Mouse (Mus musculus) 3134 (cell line): ENCODE data around the gene Hist1h1a.
A peak's percentile ranks its signal among the peaks of the same experiment; 100 is the strongest.

ENCODE experiments used
- DNase-seq: peaks from one replicate; pipeline ENCODE4 v3.0.0-alpha.2; 2011; ENCODE audit warnings: low spot score; ENCODE audit not compliant: insufficient read length; ENCODE audit errors: extremely low read depth

The Hist1h1a gene

DNA sequence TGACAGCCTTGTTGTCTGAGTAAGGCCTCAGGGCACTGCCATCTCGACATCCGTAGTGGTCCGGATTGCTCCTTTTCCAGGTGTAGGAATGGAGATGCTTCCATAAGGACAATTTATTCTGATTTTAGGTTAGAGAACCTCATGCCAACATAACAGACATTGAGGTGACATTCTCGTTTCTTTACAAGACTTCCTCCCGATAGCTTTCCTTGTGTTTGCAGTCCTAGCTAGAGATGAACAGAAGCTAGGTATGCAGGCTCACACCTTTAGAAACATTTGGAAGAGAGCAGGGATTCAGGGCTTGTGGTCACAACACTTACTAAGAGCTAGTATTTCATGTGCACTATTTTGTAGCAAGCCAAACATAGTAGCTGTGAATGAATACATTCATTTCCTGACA is 20.3 kb upstream of the Hist1h1a start:
- peak; percentile 41 for DNase-seq

- DNase-seq: peak; percentile 41
Measured at GRCm38 (mm10) chr13:23743963-23744362, 19.5 kb upstream of the Hist1h1a start.

- peak; percentile 87 for DNase-seq
Measured at GRCm38 (mm10) chr13:23744421-23745380, 18.8 kb upstream of the Hist1h1a start.

DNA sequence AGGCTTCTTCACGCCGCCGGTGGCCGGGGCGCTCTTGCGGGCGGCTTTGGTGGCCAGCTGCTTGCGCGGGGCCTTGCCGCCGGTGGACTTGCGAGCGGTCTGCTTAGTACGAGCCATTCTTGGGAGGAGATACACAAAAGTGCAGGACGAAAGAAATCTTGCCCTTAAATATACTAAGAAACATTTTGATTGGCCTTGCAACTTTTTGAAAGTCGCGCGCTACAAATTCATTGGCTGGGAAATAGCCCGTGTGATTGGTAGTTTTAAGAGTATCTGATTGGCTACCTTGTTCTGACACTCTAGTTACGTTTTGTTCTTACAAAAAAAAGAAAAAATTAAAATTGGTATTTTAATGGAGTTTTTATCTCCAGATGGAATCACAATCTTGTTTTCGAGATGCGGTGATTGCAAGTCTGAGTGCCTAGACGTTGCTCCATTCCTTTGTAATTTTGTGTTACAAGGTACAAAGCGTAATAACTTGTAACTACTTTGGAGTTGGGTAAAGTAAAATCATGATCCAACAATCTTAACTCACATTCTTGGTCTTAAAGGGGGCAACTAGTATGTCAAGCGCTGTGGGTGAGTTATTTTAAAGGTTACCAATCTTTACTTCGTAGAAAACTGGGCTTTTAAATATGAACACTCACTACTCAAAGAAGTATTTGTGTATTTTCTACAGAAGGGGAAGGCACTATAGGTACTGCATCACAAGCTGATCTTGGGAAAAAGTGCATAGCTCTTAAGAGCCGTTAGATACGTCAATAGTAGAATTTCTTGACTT is 17.9 kb upstream of the Hist1h1a start, which contains the start of gene Hist1h3c:
Gene Hist1h3c, minus strand, starts transcription at position 222 of the 781 bp plus-strand sequence.
- peak; percentile 91 for DNase-seq

GRCm38 (mm10) chr13:23746201-23747080 is 17.0 kb upstream of the Hist1h1a start, which contains the start of gene Hist1h2bb:
Hist1h2bb (plus strand) TSS chr13:23746734.
- peak; percentile 92 for DNase-seq

- peak; percentile 86 for DNase-seq
Measured at GRCm38 (mm10) chr13:23747081-23747891, 16.2 kb upstream of the Hist1h1a start.

DNA sequence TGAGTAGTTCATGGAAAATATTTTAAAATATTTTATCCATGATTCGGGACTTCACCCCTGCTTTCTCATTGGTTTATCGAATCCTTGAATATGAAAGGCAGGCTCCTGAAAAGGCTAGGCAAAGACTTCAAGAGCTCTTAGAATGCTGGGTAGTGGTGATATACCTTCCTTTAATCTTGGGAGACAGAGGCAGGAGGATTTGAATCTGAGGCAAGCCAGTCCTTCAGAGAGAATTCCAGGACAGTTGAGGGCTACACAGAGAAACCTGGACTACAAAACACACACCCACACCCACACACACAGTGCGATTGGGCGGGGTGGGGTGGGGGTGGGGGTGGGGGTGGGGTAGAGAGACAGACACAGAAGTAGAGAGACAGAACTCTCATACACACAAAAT is 15.6 kb upstream of the Hist1h1a start:
- peak; percentile 50 for DNase-seq

DNA sequence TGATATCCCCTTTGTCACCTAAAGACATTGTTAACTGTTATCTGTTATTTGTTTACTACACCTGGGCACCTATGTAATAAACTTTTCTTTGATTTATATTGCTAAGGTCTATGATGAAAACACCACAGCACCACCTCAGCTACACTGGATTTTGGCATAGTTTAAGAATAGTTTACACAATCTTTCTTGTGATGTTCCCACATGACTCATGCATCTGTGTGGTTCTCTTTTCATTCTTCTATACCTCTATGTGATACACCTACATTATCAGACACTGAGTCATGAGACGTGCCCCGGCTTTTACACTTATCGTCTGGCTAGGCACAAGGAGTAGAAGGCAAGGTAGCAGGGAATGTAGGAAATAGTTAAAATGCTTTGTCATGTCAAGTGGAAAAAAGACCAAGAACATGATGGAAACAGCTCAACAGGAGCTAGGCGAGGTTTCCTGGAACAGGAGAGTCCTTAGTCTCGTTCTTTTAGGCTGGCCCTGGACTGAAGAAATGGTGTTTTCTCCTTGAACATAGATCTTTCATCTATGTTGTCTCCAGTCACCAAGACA is 13.8 kb upstream of the Hist1h1a start:
- no peak for DNase-seq

DNA sequence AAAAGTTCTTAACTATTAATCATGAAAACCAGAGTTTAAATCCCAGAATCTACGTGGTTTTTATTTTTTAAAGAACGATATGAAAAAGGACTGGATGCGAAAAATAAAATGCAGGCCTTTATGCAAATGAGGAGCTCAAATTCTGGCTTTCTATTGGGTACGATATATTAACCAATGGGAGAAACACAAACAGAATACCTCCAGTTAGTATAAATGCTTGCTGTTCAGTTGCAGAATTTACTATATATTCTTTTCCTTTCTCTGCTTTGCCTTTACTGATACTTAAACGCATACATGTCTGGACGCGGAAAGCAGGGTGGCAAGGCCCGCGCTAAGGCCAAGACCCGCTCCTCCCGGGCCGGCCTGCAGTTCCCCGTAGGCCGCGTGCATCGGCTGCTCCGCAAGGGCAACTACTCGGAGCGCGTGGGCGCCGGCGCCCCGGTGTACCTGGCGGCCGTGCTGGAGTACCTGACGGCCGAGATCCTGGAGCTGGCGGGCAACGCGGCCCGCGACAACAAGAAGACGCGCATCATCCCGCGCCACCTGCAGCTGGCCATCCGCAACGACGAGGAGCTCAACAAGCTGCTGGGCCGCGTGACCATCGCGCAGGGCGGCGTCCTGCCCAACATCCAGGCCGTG is 12.5 kb upstream of the Hist1h1a start, which contains the start of gene Hist1h2ab:
Gene Hist1h2ab, plus strand, starts transcription at position 288 of the 639 bp plus-strand sequence.
- peak; percentile 92 for DNase-seq

DNA sequence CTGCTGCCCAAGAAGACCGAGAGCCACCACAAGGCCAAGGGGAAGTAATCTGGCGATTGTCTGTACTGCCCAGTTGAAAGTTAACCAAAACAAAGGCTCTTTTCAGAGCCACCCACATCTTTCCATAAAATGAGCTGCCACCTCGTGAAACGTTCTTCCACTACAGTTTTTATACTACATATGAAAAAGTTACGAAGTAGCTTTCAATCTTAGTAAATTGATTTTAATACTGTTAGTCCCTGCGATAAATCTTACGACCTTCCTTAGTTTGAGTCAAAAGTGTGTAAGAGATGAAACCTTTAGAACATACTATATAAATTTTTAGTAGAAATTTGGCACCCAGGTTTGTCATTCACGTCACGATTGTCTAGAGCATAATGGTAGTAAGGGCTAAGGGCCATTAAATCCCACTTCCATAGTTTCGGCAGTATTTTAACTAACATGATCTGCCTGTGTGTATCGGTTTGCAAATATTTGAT is 11.9 kb upstream of the Hist1h1a start:
- DNase-seq: peak; percentile 73

DNA sequence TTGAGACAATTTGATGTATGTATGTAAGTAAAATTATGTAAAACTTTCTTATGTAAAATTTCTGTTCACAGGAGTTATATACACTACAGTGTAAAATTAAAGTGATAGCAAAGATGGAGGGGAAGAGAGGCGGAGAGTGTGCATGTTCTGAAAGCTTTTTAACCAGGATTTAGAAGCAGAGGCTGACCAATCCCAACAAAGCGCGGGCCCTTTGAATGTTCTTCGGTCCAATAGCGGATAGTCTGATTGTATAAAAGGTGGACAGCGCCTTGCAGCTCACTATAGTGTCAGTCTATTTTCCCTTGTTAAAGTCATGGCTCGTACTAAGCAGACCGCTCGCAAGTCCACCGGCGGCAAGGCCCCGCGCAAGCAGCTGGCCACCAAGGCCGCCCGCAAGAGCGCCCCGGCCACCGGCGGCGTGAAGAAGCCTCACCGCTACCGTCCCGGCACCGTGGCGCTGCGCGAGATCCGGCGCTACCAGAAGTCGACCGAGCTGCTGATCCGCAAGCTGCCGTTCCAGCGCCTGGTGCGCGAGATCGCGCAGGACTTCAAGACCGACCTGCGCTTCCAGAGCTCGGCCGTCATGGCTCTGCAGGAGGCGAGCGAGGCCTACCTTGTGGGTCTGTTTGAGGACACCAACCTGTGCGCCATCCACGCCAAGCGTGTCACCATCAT is 11.3 kb upstream of the Hist1h1a start, which contains the start of gene Hist1h3b:
Gene Hist1h3b, plus strand, starts transcription at position 201 of the 675 bp plus-strand sequence.
- DNase-seq: peak; percentile 88

- DNase-seq: peak; percentile 81
Measured at GRCm38 (mm10) chr13:23752742-23753172, 10.7 kb upstream of the Hist1h1a start.

DNA sequence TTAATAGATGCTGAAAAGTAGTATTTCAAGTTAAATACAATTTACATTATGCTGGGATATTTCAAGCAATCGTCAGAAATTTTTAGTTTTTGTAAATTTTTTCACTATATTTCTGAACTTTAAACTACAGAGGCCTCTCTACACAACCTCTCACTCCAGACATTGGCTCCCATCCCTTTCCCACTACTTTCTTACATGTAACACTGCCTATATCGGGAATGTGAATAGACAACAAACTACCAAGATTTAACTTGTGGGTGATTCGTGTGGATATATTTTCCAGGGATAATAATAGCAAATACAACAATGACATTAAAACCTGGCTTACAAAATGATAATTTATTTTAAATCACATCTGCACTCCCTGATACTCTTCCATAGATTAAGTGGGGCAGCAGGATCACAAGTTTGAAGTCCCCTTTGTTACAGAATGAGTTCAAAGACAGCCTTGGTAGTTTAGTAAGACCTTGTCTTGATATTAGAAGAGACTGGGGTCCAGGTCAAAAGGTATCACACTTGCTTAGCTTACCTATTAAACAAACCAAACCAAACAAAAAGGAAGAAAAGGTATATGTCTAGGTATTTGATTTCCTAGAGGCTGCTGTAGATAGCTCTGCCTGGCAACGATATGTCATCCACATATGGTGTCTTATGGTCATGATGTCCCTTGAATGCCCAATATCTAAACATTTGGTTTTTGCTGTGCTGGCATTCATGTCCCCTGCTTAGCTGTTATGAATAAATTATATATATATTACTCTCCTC is 10.0 kb upstream of the Hist1h1a start:
- DNase-seq: peak; percentile 35

- DNase-seq: no peak
Measured at GRCm38 (mm10) chr13:23755000-23755399, 8.5 kb upstream of the Hist1h1a start.

DNA sequence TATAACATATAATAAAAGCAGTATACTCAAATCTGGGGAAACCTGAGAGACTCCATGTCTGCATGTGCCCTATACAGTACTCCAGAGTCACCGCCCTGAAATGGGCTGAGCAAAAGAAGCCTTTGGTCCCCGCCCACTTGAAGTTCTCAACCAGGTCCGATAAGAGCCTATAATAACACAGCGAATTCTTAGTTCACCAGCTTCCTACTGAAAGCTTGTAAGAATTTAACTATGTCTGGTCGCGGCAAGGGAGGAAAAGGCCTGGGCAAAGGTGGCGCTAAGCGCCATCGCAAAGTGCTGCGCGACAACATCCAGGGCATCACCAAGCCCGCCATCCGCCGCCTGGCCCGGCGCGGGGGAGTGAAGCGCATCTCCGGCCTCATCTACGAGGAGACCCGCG is 6.7 kb upstream of the Hist1h1a start, which contains the start of gene Hist1h4b:
Gene Hist1h4b, plus strand, starts transcription at position 224 of the 400 bp plus-strand sequence.
- DNase-seq: peak; percentile 97

- DNase-seq: peak; percentile 91
Measured at GRCm38 (mm10) chr13:23757211-23757773, 6.2 kb upstream of the Hist1h1a start.

- no peak for DNase-seq
Measured at GRCm38 (mm10) chr13:23757921-23758320, 5.5 kb upstream of the Hist1h1a start.
